Mouse (Mus musculus) liver, postnatal 0 days (tissue): Measurements from ENCODE around the gene Trmt11.

ENCODE experiments used
- CTCF ChIP-seq: sonication (generic); IDR thresholded peaks from 2 replicates; pipeline ENCODE4 v1.5.1; 2016; ENCODE audit warnings: antibody characterized with exemption, low read depth
- EP300 ChIP-seq: IDR thresholded peaks from 2 replicates; pipeline ENCODE4 v1.6.1; 2016; ENCODE audit warnings: antibody characterized with exemption, low read depth, mild to moderate bottlenecking

DNA sequence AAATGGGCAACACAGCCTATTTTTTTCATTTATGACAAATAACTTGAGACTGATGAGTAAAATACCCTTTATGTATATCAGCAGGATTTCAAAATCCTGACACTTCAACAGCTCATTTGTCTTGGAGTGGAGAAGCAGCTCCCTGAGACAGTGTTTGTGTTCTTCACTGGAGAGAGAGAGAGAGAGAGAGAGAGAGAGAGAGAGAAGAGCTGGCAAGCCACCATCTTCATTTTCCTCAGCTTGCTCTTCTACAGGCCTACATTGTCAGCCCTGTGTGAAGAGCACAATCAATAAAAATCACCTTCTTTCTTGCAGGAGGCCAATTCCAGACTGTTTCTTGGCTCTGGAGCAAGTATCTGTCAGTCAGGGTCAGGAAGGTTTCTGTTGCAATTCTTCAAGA, 78.8 kb downstream of the Trmt11 start:
- TF ChIP-seq CTCF (no peak), EP300 (no peak)
